11 mouse cellular contexts compared by ENCODE assay signal in the genomic region with DNA sequence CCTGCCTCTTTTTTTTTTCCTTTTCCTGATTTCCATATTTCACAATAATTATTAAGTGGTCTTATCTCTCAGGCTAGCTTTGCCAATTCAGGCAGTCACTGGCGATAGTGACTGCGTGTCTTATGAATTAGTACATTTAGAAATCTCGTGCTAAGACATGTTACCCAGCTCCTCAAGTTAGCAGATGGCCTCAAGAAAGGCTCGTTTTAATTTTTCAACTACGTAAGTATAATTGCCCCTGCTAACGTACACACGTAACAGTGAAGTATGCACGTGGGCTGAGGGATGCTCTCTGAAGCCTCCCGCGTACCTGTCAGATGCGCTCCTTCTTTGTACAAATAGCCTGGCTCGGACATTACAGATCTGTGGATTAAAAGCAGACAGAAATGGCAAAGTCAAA.
"Had no signal": no experiment of that assay in that cellular context is flagged by ENCODE, and none has a peak within 500 bp of the region (broad histone marks: within the 10 kb centered on the region; RNA-seq: fewer than 3 reads in every experiment).

No protein-coding gene starts in this region.

- H3K4me1 ChIP-seq: liver, embryonic 13.5 days had no signal

- H3K27ac ChIP-seq: limb, embryonic 12.5 days; liver, embryonic 13.5 days had no signal

- DNase-seq: kidney, adult 8-10 months; kidney, postnatal 25 days; layer of hippocampus, adult 9-11 months; liver; liver, embryonic 13.5 days; liver, postnatal 0 days; lung, postnatal 36 days; right cerebral cortex, postnatal 4 days; thymus, postnatal 36 days had no signal

- H3K9ac ChIP-seq: limb, embryonic 12.5 days; liver, embryonic 13.5 days; liver, postnatal 0 days had no signal

- H3K36me3 ChIP-seq: limb, embryonic 12.5 days; liver, embryonic 13.5 days had no signal

- ATAC-seq: liver, postnatal 0 days had no signal

- H3K9me3 ChIP-seq: limb, embryonic 12.5 days; liver, embryonic 13.5 days had no signal

- H3K4me3 ChIP-seq: limb, embryonic 12.5 days; liver, embryonic 13.5 days had no signal

- H3K4me2 ChIP-seq: limb, embryonic 12.5 days; liver, embryonic 13.5 days; midbrain, embryonic 11.5 days had no signal
